Mouse (Mus musculus) lung, embryonic 15.5 days (tissue): ENCODE results near the gene Pigc. TPM values are rescaled to one million over a fixed set of nuclear protein-coding genes. Genes with fewer than 3 reads are reported as not detected.
A peak's percentile ranks its signal among the peaks of the same experiment; 100 is the strongest.

ENCODE experiments used
- ATAC-seq: fragments of 200-750 bp; cut with Nextera tagmentation; 2 replicates; pipeline ENCODE4 v1.8.0; 2017; ENCODE audit warnings: moderate number of reproducible peaks, borderline replicate concordance; ENCODE audit not compliant: low FRiP score, low TSS enrichment; ENCODE audit errors: extremely low read depth
- H3K27ac ChIP-seq: fragments of 300-500 bp; sonication (generic); 2 replicates; pipeline ENCODE4 v1.5.1; 2015; ENCODE audit warnings: moderate library complexity, mild to moderate bottlenecking, inconsistent platforms
- H3K27me3 ChIP-seq: fragments of 300-500 bp; sonication (generic); 2 replicates; pipeline ENCODE4 v1.6.1; 2015; ENCODE audit warnings: inconsistent platforms
- H3K36me3 ChIP-seq: fragments of 300-500 bp; sonication (generic); 2 replicates; pipeline ENCODE4 v1.6.1; 2015; ENCODE audit warnings: inconsistent platforms
- H3K4me1 ChIP-seq: fragments of 300-500 bp; sonication (generic); 2 replicates; pipeline ENCODE4 v1.6.1; 2015; ENCODE audit warnings: inconsistent platforms
- H3K4me2 ChIP-seq: fragments of 300-500 bp; sonication (generic); 2 replicates; pipeline ENCODE4 v1.6.1; 2015; ENCODE audit warnings: inconsistent platforms, mild to moderate bottlenecking, moderate library complexity
- H3K4me3 ChIP-seq: fragments of 300-500 bp; sonication (generic); 2 replicates; pipeline ENCODE4 v1.5.1; 2015; ENCODE audit warnings: mild to moderate bottlenecking, inconsistent platforms
- H3K9ac ChIP-seq: fragments of 300-500 bp; sonication (generic); 2 replicates; pipeline ENCODE4 v1.6.1; 2015; ENCODE audit warnings: inconsistent platforms
- H3K9me3 ChIP-seq: fragments of 300-500 bp; sonication (generic); 2 replicates; pipeline ENCODE4 v1.6.1; 2016; ENCODE audit warnings: inconsistent platforms
- WGBS: fragments of 180-500 bp; shearing (Covaris S2); methylation state at CpG from one replicate; pipeline ENCODE4 v1.1.7; 2015; 5-methylcytosine and 5-hydroxymethylcytosine counted together
- polyA plus RNA-seq: library from polyadenylated mRNA; unstranded; fragments of >200 nt; fragmentation: Nextera tagmentation; extraction: Ambion mirVana; gene quantifications from 2 replicates; pipeline ENCODE4 v1.2.1, GENCODE M21; 2015

The Pigc gene
- polyA plus RNA-seq, 1 experiment from 2014 or later: 35.7 TPM

GRCm38 (mm10) chr1:161951009-161951779 is 17.8 kb upstream of the Pigc start:
- no peaks in the 10 kb centered on the region for H3K36me3 ChIP-seq
- no peaks in the 10 kb centered on the region for H3K9me3 ChIP-seq
- 60% methylated on average over 5 of the region's 5 CpGs for whole genome bisulfite sequencing
- no peak overlapping the region for H3K4me2 ChIP-seq
- no peak for ATAC-seq
- H3K9ac ChIP-seq: no peak overlapping the region
- no peaks in the 10 kb centered on the region for H3K27me3 ChIP-seq
- H3K4me3 ChIP-seq: no peak overlapping the region
- no peaks in the 10 kb centered on the region for H3K4me1 ChIP-seq
- no peak overlapping the region for H3K27ac ChIP-seq

- H3K27ac ChIP-seq: no peak overlapping the region
- no peak overlapping the region for H3K4me2 ChIP-seq
- no peaks in the 10 kb centered on the region for H3K9me3 ChIP-seq
- H3K9ac ChIP-seq: no peak overlapping the region
- no peaks in the 10 kb centered on the region for H3K27me3 ChIP-seq
- H3K4me3 ChIP-seq: no peak overlapping the region
- ATAC-seq: no peak
- WGBS: 56% methylated on average over 1 of the region's 1 CpGs
- H3K36me3 ChIP-seq: no peaks in the 10 kb centered on the region
- no peaks in the 10 kb centered on the region for H3K4me1 ChIP-seq
These were observed 16.4 kb upstream of the Pigc start for GRCm38 (mm10) chr1:161952599-161952998.

DNA sequence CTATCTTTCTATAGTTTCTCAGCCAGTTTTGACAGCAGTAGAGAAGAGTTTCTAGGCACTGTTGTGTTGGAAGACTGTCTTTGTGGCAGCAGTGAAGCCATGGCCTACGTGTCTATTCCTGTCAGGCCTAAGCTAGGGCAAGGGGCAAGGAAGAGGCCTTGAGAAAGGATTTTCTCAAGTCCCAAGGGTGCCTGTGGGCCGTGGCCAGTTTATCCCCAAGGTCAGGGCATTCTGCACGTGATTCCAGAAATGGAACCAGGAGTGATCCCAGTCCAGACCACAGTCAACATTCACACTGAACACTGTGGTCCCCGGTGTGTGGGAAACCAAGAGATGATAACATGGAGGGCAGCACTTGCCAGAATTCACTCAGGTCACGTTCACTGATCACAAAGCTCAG is 13.1 kb upstream of the Pigc start:
- WGBS: 60% methylated on average over 5 of the region's 5 CpGs
- no peak for ATAC-seq
- Histone ChIP-seq H3K4me3 (no peak overlapping the region), H3K4me2 (no peak overlapping the region), H3K36me3 (no peaks in the 10 kb centered on the region), H3K9me3 (no peaks in the 10 kb centered on the region), H3K9ac (no peak overlapping the region), H3K27me3 (no peaks in the 10 kb centered on the region), H3K4me1 (no peaks in the 10 kb centered on the region), H3K27ac (no peak overlapping the region)

DNA sequence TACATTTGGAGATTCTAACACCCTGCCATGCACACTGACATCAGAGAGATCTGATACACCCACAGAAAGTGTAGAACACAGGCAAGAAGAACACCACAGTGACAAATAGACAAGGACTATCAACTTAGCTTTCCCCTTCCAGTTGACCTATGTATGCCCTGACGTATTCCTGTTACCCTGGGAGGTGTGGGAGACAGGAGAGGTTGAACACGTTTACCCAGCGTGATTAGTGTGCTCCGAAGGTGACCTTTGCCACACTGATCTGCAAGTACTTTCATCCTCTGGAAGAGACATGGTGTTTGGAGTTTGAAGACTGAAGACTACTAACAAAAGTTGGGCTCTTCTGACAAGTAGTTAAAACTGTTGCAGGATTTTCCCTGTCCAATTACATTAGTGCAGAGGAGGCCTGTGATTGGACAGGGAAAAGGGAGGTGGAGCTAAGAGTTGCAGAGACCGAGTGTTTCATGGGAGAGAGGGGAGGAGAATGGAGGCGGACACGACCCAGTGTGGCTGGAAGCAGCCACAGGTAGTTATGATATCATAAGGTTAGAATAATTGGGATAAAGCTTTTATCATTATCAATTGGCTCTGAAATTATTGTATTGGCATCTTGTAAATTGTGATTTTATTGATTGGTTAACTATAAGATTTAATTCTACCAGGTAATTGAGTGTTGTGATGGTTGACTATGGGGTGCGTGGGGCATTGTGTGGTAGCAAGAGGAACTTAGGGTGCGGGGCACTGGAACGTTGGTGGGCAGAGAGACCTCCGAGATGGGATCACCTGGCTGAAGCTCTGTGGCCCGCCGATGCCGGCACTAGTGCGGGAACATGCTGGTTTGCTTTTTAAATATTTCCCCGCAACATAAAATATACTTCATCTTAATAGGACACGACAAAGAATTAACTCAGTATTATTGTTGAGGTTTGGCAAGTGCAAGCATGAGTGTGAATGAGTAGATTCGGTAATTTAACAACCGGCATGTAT is 10.7 kb upstream of the Pigc start:
- no peak overlapping the region for H3K4me2 ChIP-seq
- no peaks in the 10 kb centered on the region; the same call in 1 of the 2 replicates for H3K4me1 ChIP-seq
- no peaks in the 10 kb centered on the region for H3K36me3 ChIP-seq
- no peaks in the 10 kb centered on the region for H3K9me3 ChIP-seq
- no peak overlapping the region for H3K27ac ChIP-seq
- no peak overlapping the region for H3K4me3 ChIP-seq
- WGBS: 69% methylated on average over 19 of the region's 19 CpGs
- H3K27me3 ChIP-seq: no peaks in the 10 kb centered on the region
- H3K9ac ChIP-seq: no peak overlapping the region
- no peak for ATAC-seq

GRCm38 (mm10) chr1:161962465-161963377 is 6.3 kb upstream of the Pigc start:
- ATAC-seq: no peak
- Histone ChIP-seq H3K36me3 (no peaks in the 10 kb centered on the region), H3K4me2 (no peak overlapping the region), H3K4me1 (no peaks in the 10 kb centered on the region; the same call in 1 of the 2 replicates), H3K27ac (no peak overlapping the region), H3K4me3 (no peak overlapping the region), H3K9ac (no peak overlapping the region), H3K27me3 (no peaks in the 10 kb centered on the region), H3K9me3 (no peaks in the 10 kb centered on the region)
- 35% methylated on average over 3 of the region's 3 CpGs for WGBS

DNA sequence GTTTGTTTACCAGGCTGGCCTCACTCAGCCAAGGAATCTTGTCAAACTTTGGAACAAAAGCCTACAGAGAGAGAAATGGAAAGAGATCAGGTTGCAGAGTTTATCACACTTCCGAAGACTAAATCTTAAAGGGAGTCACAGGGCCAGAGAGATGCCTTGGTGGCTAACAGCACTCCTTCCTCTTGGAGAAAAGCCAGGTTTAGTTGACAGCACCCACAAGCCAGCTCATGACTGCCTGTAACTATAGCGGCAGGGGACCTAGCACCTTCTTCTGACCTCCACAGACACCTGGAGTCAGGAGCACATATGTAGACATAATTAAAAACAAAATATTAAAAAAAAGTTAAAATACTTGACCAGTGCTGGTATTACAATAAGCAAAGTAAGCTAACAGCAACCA is 1.1 kb upstream of the Pigc start:
- H3K4me3 ChIP-seq: no peak overlapping the region
- H3K9ac ChIP-seq: no peak overlapping the region
- WGBS: 59% methylated on average over 2 of the region's 2 CpGs
- no peak overlapping the region for H3K4me2 ChIP-seq
- H3K9me3 ChIP-seq: no peaks in the 10 kb centered on the region
- H3K27ac ChIP-seq: no peak overlapping the region
- peaks cover 10% of the 10 kb centered on the region for H3K4me1 ChIP-seq
- ATAC-seq: no peak
- H3K36me3 ChIP-seq: 0 out of 2 replicates have a peak, but pooled peaks cover 9% of the 10 kb centered on the region
- H3K27me3 ChIP-seq: no peaks in the 10 kb centered on the region

DNA sequence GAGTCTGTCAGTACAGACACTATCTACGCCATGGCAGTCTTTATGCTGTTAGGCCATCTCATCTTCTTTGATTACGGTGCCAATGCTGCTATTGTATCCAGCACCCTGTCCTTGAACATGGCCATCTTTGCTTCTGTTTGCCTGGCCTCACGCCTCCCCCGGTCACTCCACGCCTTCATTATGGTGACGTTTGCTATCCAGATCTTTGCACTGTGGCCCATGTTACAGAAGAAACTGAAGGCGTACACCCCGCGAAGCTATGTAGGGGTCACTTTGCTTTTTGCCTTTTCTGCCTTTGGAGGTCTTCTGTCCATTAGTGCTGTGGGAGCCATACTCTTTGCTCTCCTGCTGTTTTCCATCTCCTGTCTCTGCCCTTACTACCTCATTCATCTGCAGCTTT is 1.9 kb downstream of the Pigc start:
- no peak overlapping the region for H3K4me2 ChIP-seq
- H3K36me3 ChIP-seq: 0 out of 2 replicates have a peak, but pooled peaks cover 9% of the 10 kb centered on the region
- H3K9ac ChIP-seq: no peak overlapping the region
- H3K27ac ChIP-seq: no peak overlapping the region
- no peak for ATAC-seq
- 91% methylated on average over 9 of the region's 9 CpGs for WGBS
- peaks cover 12% of the 10 kb centered on the region for H3K4me1 ChIP-seq
- no peak overlapping the region for H3K4me3 ChIP-seq
- H3K27me3 ChIP-seq: no peaks in the 10 kb centered on the region
- H3K9me3 ChIP-seq: no peaks in the 10 kb centered on the region

GRCm38 (mm10) chr1:161972233-161972632 is 3.2 kb downstream of the Pigc start:
- no peak for ATAC-seq
- H3K27me3 ChIP-seq: no peaks in the 10 kb centered on the region
- H3K27ac ChIP-seq: no peak overlapping the region
- H3K36me3 ChIP-seq: 0 out of 2 replicates have a peak, but pooled peaks cover 9% of the 10 kb centered on the region
- peaks cover 20% of the 10 kb centered on the region for H3K4me1 ChIP-seq
- no peak overlapping the region for H3K9ac ChIP-seq
- no peak overlapping the region for H3K4me3 ChIP-seq
- no peak overlapping the region for H3K4me2 ChIP-seq
- no peaks in the 10 kb centered on the region for H3K9me3 ChIP-seq
- WGBS: 81% methylated on average over 8 of the region's 8 CpGs

- H3K4me3 ChIP-seq: no peak overlapping the region
- WGBS: 39% methylated on average over 16 of the region's 16 CpGs
- H3K4me1 ChIP-seq: peaks cover 10% of the 10 kb centered on the region
- peak; percentile 79; the same call in 1 of the 2 replicates for ATAC-seq
- no peaks in the 10 kb centered on the region for H3K27me3 ChIP-seq
- H3K9ac ChIP-seq: no peak overlapping the region
- no peaks in the 10 kb centered on the region for H3K9me3 ChIP-seq
- H3K36me3 ChIP-seq: 0 out of 2 replicates have a peak, but pooled peaks cover 2% of the 10 kb centered on the region
- no peak overlapping the region; the same call in 1 of the 2 replicates for H3K4me2 ChIP-seq
- no peak overlapping the region for H3K27ac ChIP-seq
These were observed 7.5 kb downstream of the Pigc start for GRCm38 (mm10) chr1:161976255-161977182.

DNA sequence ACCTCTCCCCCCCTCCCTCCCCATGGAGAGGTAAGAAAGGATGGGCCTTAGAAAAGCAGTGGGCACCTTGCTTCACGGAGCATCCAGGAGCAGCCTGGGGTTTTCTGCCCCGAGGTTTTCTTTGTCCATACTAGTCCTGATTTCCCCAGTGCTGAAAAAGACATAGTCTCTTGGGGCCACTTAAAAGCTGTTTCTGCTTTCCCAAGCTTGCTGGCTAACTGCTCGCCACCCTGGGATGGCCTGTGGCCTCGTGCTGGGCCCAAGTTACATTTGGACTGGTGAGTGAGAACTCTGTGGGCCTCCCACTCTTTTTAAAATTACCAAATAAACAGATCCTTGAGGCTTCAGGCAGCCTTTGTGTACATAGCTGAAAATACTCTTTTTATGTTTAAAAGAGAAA is 8.3 kb downstream of the Pigc start:
- H3K9ac ChIP-seq: no peak overlapping the region
- H3K27ac ChIP-seq: no peak overlapping the region
- H3K27me3 ChIP-seq: no peaks in the 10 kb centered on the region
- ATAC-seq: no peak
- 61% methylated on average over 4 of the region's 4 CpGs for WGBS
- H3K4me3 ChIP-seq: no peak overlapping the region
- no peak overlapping the region for H3K4me2 ChIP-seq
- H3K9me3 ChIP-seq: no peaks in the 10 kb centered on the region
- peaks cover 10% of the 10 kb centered on the region for H3K4me1 ChIP-seq
- H3K36me3 ChIP-seq: no peaks in the 10 kb centered on the region
